Mouse (Mus musculus): Measurements from ENCODE around the gene Dkkl1. TPM values are rescaled to one million over a fixed set of nuclear protein-coding genes. Genes with fewer than 3 reads are reported as not detected.

The Dkkl1 gene
- polyA plus RNA-seq, 2 experiments: 4.8 to 14.8 TPM

DNA sequence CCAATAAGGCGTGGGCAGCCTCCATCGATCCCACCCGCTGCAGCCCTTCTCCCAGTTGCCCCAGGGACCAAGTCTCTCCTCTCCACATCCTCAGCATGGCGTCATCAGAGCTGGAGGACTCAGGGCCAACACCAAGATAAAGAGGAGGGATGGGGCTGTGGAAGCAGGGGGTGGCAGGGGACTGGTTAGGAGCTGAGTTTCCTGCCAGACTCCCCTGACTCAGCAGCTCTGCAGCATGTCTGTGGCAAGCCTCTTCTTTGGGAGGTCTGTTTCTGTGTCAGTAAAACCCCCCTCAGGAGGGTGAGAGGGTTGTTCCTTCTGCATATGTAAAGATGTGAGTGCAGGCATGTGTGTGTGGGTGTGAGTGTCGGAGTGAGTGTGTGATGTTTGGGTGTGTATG, 15.0 kb downstream of the Dkkl1 start:
- Histone ChIP-seq H3K4me3 (replicated peaks; ENCODE audit: low read length) (no peak overlapping the region), H3K4me2 (replicated peaks; ENCODE audit: low read depth, low read length, severe bottlenecking) (no peak overlapping the region), H3K27me3 (ENCODE audit: control insufficient read depth, insufficient read depth, low read length) (no peaks in the 10 kb centered on the region), H3K9me3 (ENCODE audit: control insufficient read depth, low read length) (no peaks in the 10 kb centered on the region), H3K9ac (ENCODE audit: low read depth, low read length, severe bottlenecking) (no peak overlapping the region), H3K36me3 (ENCODE audit: control insufficient read depth, insufficient read depth, low read length) (no peaks in the 10 kb centered on the region), H3K27ac (replicated peaks; ENCODE audit: low read depth, low read length) (no peak overlapping the region), H3K4me1 (ENCODE audit: control insufficient read depth, insufficient read depth, low read length) (peaks cover 3% of the 10 kb centered on the region)
- DNase-seq (ENCODE audit: low spot score) (no peak), ATAC-seq (ENCODE audit: low FRiP score, low read depth) (no peak)
- no peak for TF ChIP-seq POLR2A (IDR thresholded peaks at IDR 0.05; ENCODE audit: borderline replicate concordance, extremely low read depth, insufficient read depth, insufficient read length)
- WGBS: 66% methylated on average over 4 of the region's 5 CpGs

- no peak for ATAC-seq (ENCODE audit: low FRiP score, low read depth)
- Histone ChIP-seq H3K9ac (ENCODE audit: low read depth, low read length, severe bottlenecking) (no peak overlapping the region), H3K9me3 (ENCODE audit: control insufficient read depth, low read length) (no peaks in the 10 kb centered on the region), H3K4me1 (ENCODE audit: control insufficient read depth, insufficient read depth, low read length) (peaks cover 4% of the 10 kb centered on the region), H3K27ac (replicated peaks; ENCODE audit: low read depth, low read length) (no peak overlapping the region), H3K36me3 (ENCODE audit: control insufficient read depth, insufficient read depth, low read length) (no peaks in the 10 kb centered on the region), H3K4me3 (replicated peaks; ENCODE audit: low read length) (no peak overlapping the region), H3K27me3 (ENCODE audit: control insufficient read depth, insufficient read depth, low read length) (no peaks in the 10 kb centered on the region), H3K4me2 (replicated peaks; ENCODE audit: low read depth, low read length, severe bottlenecking) (no peak overlapping the region)
- WGBS: 85% methylated on average over 4 of the region's 4 CpGs
- TF ChIP-seq POLR2A (IDR thresholded peaks at IDR 0.05; ENCODE audit: borderline replicate concordance, extremely low read depth, insufficient read depth, insufficient read length): no peak
- DNase-seq (ENCODE audit: low spot score): no peak
Observed at GRCm38 (mm10) chr7:45196176-45196535, 15.8 kb downstream of the Dkkl1 start.

DNA sequence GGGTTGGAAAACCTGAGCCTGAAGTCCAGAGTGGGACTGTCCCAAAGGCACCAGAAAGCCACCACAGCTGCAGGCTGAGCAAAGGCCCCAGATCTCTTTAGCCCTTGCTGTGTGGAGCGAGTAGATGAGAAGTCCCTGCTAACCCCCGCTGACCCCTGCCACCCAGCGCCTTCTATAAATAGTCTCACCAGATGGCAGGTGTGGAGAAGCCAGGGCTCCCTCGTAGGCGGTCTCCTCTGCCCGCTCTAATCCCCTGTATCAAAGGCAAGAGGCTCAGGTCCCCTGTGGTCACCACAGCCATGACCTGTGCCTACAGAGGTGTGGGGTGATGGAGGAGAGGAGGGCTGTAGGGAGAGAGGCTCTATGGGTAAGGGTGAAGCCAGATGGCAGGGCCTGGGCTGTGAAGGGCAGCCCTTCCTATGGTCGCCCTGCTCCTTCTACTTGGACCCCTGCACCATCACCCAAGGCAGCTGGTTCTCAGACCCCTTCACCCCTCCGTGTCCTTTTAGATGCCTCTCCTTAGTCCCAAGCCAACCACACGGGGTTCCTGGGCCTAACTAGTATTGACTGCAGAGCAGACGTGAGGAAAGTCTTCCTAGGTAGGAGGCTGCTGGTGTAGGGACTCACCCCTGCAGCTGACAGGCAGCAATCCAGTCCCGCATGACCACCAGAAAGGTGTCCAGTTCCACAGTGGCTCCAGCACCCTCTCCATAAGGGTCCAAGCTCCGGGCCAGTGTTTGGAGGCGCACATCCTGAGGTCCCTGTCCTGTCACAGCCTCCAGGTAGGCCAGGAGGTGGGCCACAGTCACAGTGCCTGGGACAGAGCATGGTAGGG, 16.4 kb downstream of the Dkkl1 start:
- peaks cover 4% of the 10 kb centered on the region for H3K4me1 ChIP-seq (ENCODE audit: control insufficient read depth, insufficient read depth, low read length)
- TF ChIP-seq POLR2A (IDR thresholded peaks at IDR 0.05; ENCODE audit: borderline replicate concordance, extremely low read depth, insufficient read depth, insufficient read length): no peak
- H3K27ac ChIP-seq (replicated peaks; ENCODE audit: low read depth, low read length): no peak overlapping the region
- H3K9me3 ChIP-seq (ENCODE audit: control insufficient read depth, low read length): no peaks in the 10 kb centered on the region
- no peak for ATAC-seq (ENCODE audit: low FRiP score, low read depth)
- no peaks in the 10 kb centered on the region for H3K27me3 ChIP-seq (ENCODE audit: control insufficient read depth, insufficient read depth, low read length)
- H3K9ac ChIP-seq (ENCODE audit: low read depth, low read length, severe bottlenecking): no peak overlapping the region
- H3K4me3 ChIP-seq (replicated peaks; ENCODE audit: low read length): no peak overlapping the region
- no peak overlapping the region for H3K4me2 ChIP-seq (replicated peaks; ENCODE audit: low read depth, low read length, severe bottlenecking)
- no peak for DNase-seq (ENCODE audit: low spot score)
- no peaks in the 10 kb centered on the region for H3K36me3 ChIP-seq (ENCODE audit: control insufficient read depth, insufficient read depth, low read length)
- WGBS: 49% methylated on average over 13 of the region's 13 CpGs

DNA sequence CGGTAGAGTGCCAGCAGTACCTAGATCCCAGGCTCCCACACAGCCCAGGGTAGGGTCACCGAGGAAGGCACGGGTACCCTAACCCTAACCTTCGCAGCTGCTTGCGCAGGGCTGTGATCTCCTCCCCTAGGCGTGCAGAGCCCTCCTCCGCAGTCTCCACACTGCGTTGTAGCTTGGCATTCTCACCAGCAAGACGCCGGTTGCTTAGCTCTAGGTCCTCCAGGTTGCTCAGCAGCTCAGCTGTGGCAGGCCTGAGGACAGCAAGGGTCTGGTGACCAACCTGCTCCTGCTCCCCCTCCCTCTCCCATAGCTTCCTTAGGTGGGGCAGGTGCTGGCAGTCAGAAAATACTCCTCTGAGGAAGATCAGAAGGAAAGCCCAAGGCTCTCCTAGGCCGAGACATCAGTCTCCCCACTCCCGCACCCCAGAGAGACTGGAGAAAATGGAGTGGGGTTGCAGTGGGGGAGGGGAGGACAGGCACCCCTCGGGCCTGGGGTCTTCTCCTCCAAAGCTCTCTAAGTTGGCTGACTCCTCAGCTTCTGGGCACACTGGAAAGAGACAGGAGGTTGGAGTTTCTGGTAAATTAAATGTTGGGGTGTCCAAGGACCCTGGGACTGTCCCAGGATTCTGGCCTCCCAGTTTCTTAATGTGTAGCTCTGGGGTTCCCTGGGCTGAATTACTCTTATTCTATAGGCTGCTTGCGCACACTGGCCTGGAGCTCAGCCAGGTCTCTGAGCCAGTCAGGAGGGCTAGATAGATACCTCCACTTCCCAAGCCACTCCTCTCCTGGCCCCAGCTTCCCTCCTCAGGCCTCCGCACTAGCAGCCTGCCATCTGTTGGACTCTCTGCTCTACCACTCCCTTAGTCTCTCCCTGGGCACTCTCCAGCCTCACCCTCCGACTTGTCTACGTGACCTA, 17.8 kb downstream of the Dkkl1 start:
- no peak overlapping the region for H3K4me2 ChIP-seq (replicated peaks; ENCODE audit: low read depth, low read length, severe bottlenecking)
- no peak for DNase-seq (ENCODE audit: low spot score)
- no peak overlapping the region for H3K27ac ChIP-seq (replicated peaks; ENCODE audit: low read depth, low read length)
- TF ChIP-seq POLR2A (IDR thresholded peaks at IDR 0.05; ENCODE audit: borderline replicate concordance, extremely low read depth, insufficient read depth, insufficient read length): no peak
- H3K4me1 ChIP-seq (ENCODE audit: control insufficient read depth, insufficient read depth, low read length): peaks cover 4% of the 10 kb centered on the region
- no peak for ATAC-seq (ENCODE audit: low FRiP score, low read depth)
- no peaks in the 10 kb centered on the region for H3K9me3 ChIP-seq (ENCODE audit: control insufficient read depth, low read length)
- H3K4me3 ChIP-seq (replicated peaks; ENCODE audit: low read length): no peak overlapping the region
- H3K27me3 ChIP-seq (ENCODE audit: control insufficient read depth, insufficient read depth, low read length): no peaks in the 10 kb centered on the region
- 78% methylated on average over 14 of the region's 17 CpGs for WGBS
- H3K9ac ChIP-seq (ENCODE audit: low read depth, low read length, severe bottlenecking): peak overlapping the region; percentile 25; the same call in 1 of the 2 replicates
- no peaks in the 10 kb centered on the region for H3K36me3 ChIP-seq (ENCODE audit: control insufficient read depth, insufficient read depth, low read length)

- Histone ChIP-seq H3K4me1 (ENCODE audit: control insufficient read depth, insufficient read depth, low read length) (peaks cover 4% of the 10 kb centered on the region), H3K4me3 (replicated peaks; ENCODE audit: low read length) (no peak overlapping the region), H3K27me3 (ENCODE audit: control insufficient read depth, insufficient read depth, low read length) (no peaks in the 10 kb centered on the region), H3K9me3 (ENCODE audit: control insufficient read depth, low read length) (no peaks in the 10 kb centered on the region), H3K27ac (replicated peaks; ENCODE audit: low read depth, low read length) (no peak overlapping the region), H3K36me3 (ENCODE audit: control insufficient read depth, insufficient read depth, low read length) (no peaks in the 10 kb centered on the region), H3K9ac (ENCODE audit: low read depth, low read length, severe bottlenecking) (peak overlapping the region; percentile 25; the same call in 1 of the 2 replicates), H3K4me2 (replicated peaks; ENCODE audit: low read depth, low read length, severe bottlenecking) (no peak overlapping the region)
- DNase-seq (ENCODE audit: low spot score) (no peak), ATAC-seq (ENCODE audit: low FRiP score, low read depth) (no peak)
- no peak for TF ChIP-seq POLR2A (IDR thresholded peaks at IDR 0.05; ENCODE audit: borderline replicate concordance, extremely low read depth, insufficient read depth, insufficient read length)
- WGBS: 63% methylated on average over 5 of the region's 5 CpGs
Observed at GRCm38 (mm10) chr7:45193406-45193805, 18.5 kb downstream of the Dkkl1 start.

Measured in limb, embryonic 14.5 days (tissue).